ENCODE assay signal across 8 mouse cellular contexts in genomic region chr2:104121681-104122504, GRCm38 (mm10). TPM values are rescaled to one million over a fixed set of nuclear protein-coding genes. Genes with fewer than 3 reads are reported as not detected.
DNase-seq lines count a peak whose midpoint lies in the region; ATAC-seq and TF ChIP-seq lines count a peak whose summit lies in the region.

No protein-coding gene starts in this region.

- intact Hi-C loops in left cerebral cortex, postnatal 25 days (cut with DNase I): loop anchor here (10.0 kb wide), 1 partner anchor 87 kb away; no protein-coding TSS in a partner anchor

- no peak for TF ChIP-seq CTCF in lung, embryonic 14.5 days (IDR thresholded peaks at IDR 0.05; ENCODE audit: low read depth)

- no peaks in the 10 kb centered on the region for H3K36me3 ChIP-seq in lung, embryonic 14.5 days (ENCODE audit: insufficient read depth)
- H3K36me3 ChIP-seq in forebrain, embryonic 12.5 days (replicated peaks): no peaks in the 10 kb centered on the region
- no peaks in the 10 kb centered on the region for H3K36me3 ChIP-seq in kidney, embryonic 14.5 days (ENCODE audit: control insufficient read depth, insufficient read depth, low read length)
- H3K36me3 ChIP-seq in midbrain, embryonic 16.5 days (ENCODE audit: control insufficient read depth, insufficient read depth, low read length): no peaks in the 10 kb centered on the region

- no peaks in the 10 kb centered on the region for H3K9me3 ChIP-seq in lung, embryonic 14.5 days (ENCODE audit: low read depth, low read length)
- H3K9me3 ChIP-seq in forebrain, embryonic 12.5 days: no peaks in the 10 kb centered on the region
- H3K9me3 ChIP-seq in kidney, embryonic 14.5 days (ENCODE audit: control insufficient read depth, low read length): no peaks in the 10 kb centered on the region
- H3K9me3 ChIP-seq in midbrain, embryonic 16.5 days (replicated peaks; ENCODE audit: control insufficient read depth, low read length, poor library complexity, severe bottlenecking): no peaks in the 10 kb centered on the region

- DNase-seq in lung, embryonic 14.5 days: no peak
- DNase-seq in lung, postnatal 36 days: no peak
- DNase-seq in layer of hippocampus, adult 9-10 months (ENCODE audit: low spot score): no peak
- no peak for DNase-seq in thymus, postnatal 36 days
- no peak for DNase-seq in left cerebral cortex, postnatal 25 days (ENCODE audit: low spot score in 2 of 2)

- no peak for ATAC-seq in lung, embryonic 14.5 days (ENCODE audit: insufficient read depth)
- no peak for ATAC-seq in forebrain, embryonic 12.5 days (ENCODE audit: low FRiP score)
- no peak for ATAC-seq in kidney, embryonic 14.5 days (ENCODE audit: low FRiP score, low TSS enrichment)
- no peak for ATAC-seq in midbrain, embryonic 16.5 days

- H3K9ac ChIP-seq in lung, embryonic 14.5 days: no peak overlapping the region
- 0 out of 2 replicates have a peak overlapping the region, but pooled peaks have one; percentile 61 for H3K9ac ChIP-seq in forebrain, embryonic 12.5 days
- no peak overlapping the region for H3K9ac ChIP-seq in kidney, embryonic 14.5 days (ENCODE audit: low read depth, low read length)
- peak overlapping the region; percentile 76; the same call in 1 of the 2 replicates for H3K9ac ChIP-seq in midbrain, embryonic 16.5 days (ENCODE audit: low read depth, low read length)

- 70% methylated on average over 8 of the region's 8 CpGs for WGBS in lung, embryonic 14.5 days
- WGBS in forebrain, embryonic 12.5 days: 83% methylated on average over 8 of the region's 8 CpGs
- WGBS in kidney, embryonic 14.5 days: 79% methylated on average over 8 of the region's 8 CpGs
- WGBS in midbrain, embryonic 16.5 days: 84% methylated on average over 8 of the region's 8 CpGs

- peak overlapping the region; percentile 54 for H3K4me3 ChIP-seq in lung, embryonic 14.5 days (ENCODE audit: low read depth, low read length)
- H3K4me3 ChIP-seq in forebrain, embryonic 12.5 days (replicated peaks): peak overlapping the region; percentile 58
- H3K4me3 ChIP-seq in kidney, embryonic 14.5 days (ENCODE audit: low read length): peak overlapping the region; percentile 75
- peak overlapping the region; percentile 71 for H3K4me3 ChIP-seq in midbrain, embryonic 16.5 days (ENCODE audit: low read depth, low read length)

- H3K27ac ChIP-seq in lung, embryonic 14.5 days (ENCODE audit: low read depth): peak overlapping the region; percentile 62
- no peak overlapping the region for H3K27ac ChIP-seq in forebrain, embryonic 12.5 days
- no peak overlapping the region for H3K27ac ChIP-seq in kidney, embryonic 14.5 days (ENCODE audit: low read depth, low read length)
- H3K27ac ChIP-seq in midbrain, embryonic 16.5 days (ENCODE audit: low read length): peak overlapping the region; percentile 62

- peak overlapping the region; percentile 91 for H3K4me2 ChIP-seq in lung, embryonic 14.5 days
- H3K4me2 ChIP-seq in forebrain, embryonic 12.5 days: peak overlapping the region; percentile 71
- peak overlapping the region; percentile 95 for H3K4me2 ChIP-seq in kidney, embryonic 14.5 days (replicated peaks; ENCODE audit: low read depth, low read length)
- H3K4me2 ChIP-seq in midbrain, embryonic 16.5 days (ENCODE audit: low read length): peak overlapping the region; percentile 79

- H3K4me1 ChIP-seq in lung, embryonic 14.5 days (ENCODE audit: insufficient read depth): 0 out of 2 replicates have a peak, but pooled peaks cover 3% of the 10 kb centered on the region
- peaks cover 5% of the 10 kb centered on the region; the same call in 1 of the 2 replicates for H3K4me1 ChIP-seq in forebrain, embryonic 12.5 days
- peaks cover 5% of the 10 kb centered on the region; the same call in 1 of the 2 replicates for H3K4me1 ChIP-seq in kidney, embryonic 14.5 days (ENCODE audit: control insufficient read depth, insufficient read depth, low read length)
- H3K4me1 ChIP-seq in midbrain, embryonic 16.5 days (ENCODE audit: control insufficient read depth, insufficient read depth, low read length): peaks cover 4% of the 10 kb centered on the region; the same call in 1 of the 2 replicates

- H3K27me3 ChIP-seq in lung, embryonic 14.5 days (ENCODE audit: insufficient read depth, low read length): 0 out of 2 replicates have a peak, but pooled peaks cover 3% of the 10 kb centered on the region
- peaks cover 39% of the 10 kb centered on the region for H3K27me3 ChIP-seq in forebrain, embryonic 12.5 days
- H3K27me3 ChIP-seq in kidney, embryonic 14.5 days (ENCODE audit: control insufficient read depth, insufficient read depth, low read length): no peaks in the 10 kb centered on the region
- H3K27me3 ChIP-seq in midbrain, embryonic 16.5 days (ENCODE audit: control insufficient read depth, insufficient read depth, low read depth, low read length): peaks cover 7% of the 10 kb centered on the region; the same call in 1 of the 2 replicates

RNA-seq across cellular contexts. Expression of gene A930018P22Rik, which starts 0.7 kb away (rescaled TPM):
- not detected in 2 replicates for polyA plus RNA-seq in lung, embryonic 14.5 days (2014; fragmentation: Nextera tagmentation; extraction: Ambion mirVana)
- polyA plus RNA-seq in forebrain, embryonic 12.5 days (2016; fragmentation: Nextera tagmentation; extraction: Ambion mirVana): not detected in 2 replicates
- 0.27 TPM in 1 of 2 replicates, not detected in the other for polyA plus RNA-seq in kidney, embryonic 14.5 days (2014; fragmentation: Nextera tagmentation; extraction: Ambion mirVana)
- not detected in 2 replicates for polyA plus RNA-seq in midbrain, embryonic 16.5 days (2015; fragmentation: Nextera tagmentation; extraction: Ambion mirVana)
- not detected for total RNA-seq in left cerebral cortex, postnatal 25 days (2021)

RNA-seq across cellular contexts. Expression of gene Cd59a, which starts 26.3 kb away (rescaled TPM):
- polyA plus RNA-seq in lung, embryonic 14.5 days (2014; fragmentation: Nextera tagmentation; extraction: Ambion mirVana): 17.8 and 18.4 TPM in 2 replicates
- polyA plus RNA-seq in forebrain, embryonic 12.5 days (2016; fragmentation: Nextera tagmentation; extraction: Ambion mirVana): 14.3 and 16.6 TPM in 2 replicates
- 38.2 and 40.7 TPM in 2 replicates for polyA plus RNA-seq in kidney, embryonic 14.5 days (2014; fragmentation: Nextera tagmentation; extraction: Ambion mirVana)
- polyA plus RNA-seq in midbrain, embryonic 16.5 days (2015; fragmentation: Nextera tagmentation; extraction: Ambion mirVana): 11.2 and 11.3 TPM in 2 replicates
- 1 to 10 TPM; 3.6 to 4.3 TPM for total RNA-seq in left cerebral cortex, postnatal 25 days (2021)

RNA-seq across cellular contexts. Expression of gene Cd59b, which starts 52.2 kb away (rescaled TPM):
- 2.8 and 4.5 TPM in 2 replicates for polyA plus RNA-seq in lung, embryonic 14.5 days (2014; fragmentation: Nextera tagmentation; extraction: Ambion mirVana)
- polyA plus RNA-seq in forebrain, embryonic 12.5 days (2016; fragmentation: Nextera tagmentation; extraction: Ambion mirVana): 1.8 and 2.6 TPM in 2 replicates
- polyA plus RNA-seq in kidney, embryonic 14.5 days (2014; fragmentation: Nextera tagmentation; extraction: Ambion mirVana): 5.6 and 9.3 TPM in 2 replicates
- 1.4 and 2.8 TPM in 2 replicates for polyA plus RNA-seq in midbrain, embryonic 16.5 days (2015; fragmentation: Nextera tagmentation; extraction: Ambion mirVana)
- under 1 TPM in 1 of 2 experiments, not detected in 1; 0.78 TPM for total RNA-seq in left cerebral cortex, postnatal 25 days (2021)

RNA-seq across cellular contexts. Expression of gene Gm10799, which starts 53.5 kb away (rescaled TPM):
- polyA plus RNA-seq in lung, embryonic 14.5 days (2014; fragmentation: Nextera tagmentation; extraction: Ambion mirVana): not detected in 2 replicates
- polyA plus RNA-seq in forebrain, embryonic 12.5 days (2016; fragmentation: Nextera tagmentation; extraction: Ambion mirVana): not detected in 2 replicates
- polyA plus RNA-seq in kidney, embryonic 14.5 days (2014; fragmentation: Nextera tagmentation; extraction: Ambion mirVana): not detected in 2 replicates
- polyA plus RNA-seq in midbrain, embryonic 16.5 days (2015; fragmentation: Nextera tagmentation; extraction: Ambion mirVana): not detected in 2 replicates
- not detected for total RNA-seq in left cerebral cortex, postnatal 25 days (2021)

RNA-seq across cellular contexts. Expression of gene Gm10912, which starts 56.3 kb away (rescaled TPM):
- polyA plus RNA-seq in lung, embryonic 14.5 days (2014; fragmentation: Nextera tagmentation; extraction: Ambion mirVana): not detected in 2 replicates
- polyA plus RNA-seq in forebrain, embryonic 12.5 days (2016; fragmentation: Nextera tagmentation; extraction: Ambion mirVana): not detected in 2 replicates
- polyA plus RNA-seq in kidney, embryonic 14.5 days (2014; fragmentation: Nextera tagmentation; extraction: Ambion mirVana): not detected in 2 replicates
- not detected in 2 replicates for polyA plus RNA-seq in midbrain, embryonic 16.5 days (2015; fragmentation: Nextera tagmentation; extraction: Ambion mirVana)
- under 1 TPM in 1 of 2 experiments, not detected in 1; 0.34 TPM for total RNA-seq in left cerebral cortex, postnatal 25 days (2021)

Comparison
In these comparisons a context has a peak if more than half of its experiments do, and no peak if none do; other contexts are left out.
1. H3K27ac ChIP-seq: peak in lung, embryonic 14.5 days (single experiment) and midbrain, embryonic 16.5 days (single experiment); none in forebrain, embryonic 12.5 days (single experiment) and kidney, embryonic 14.5 days (single experiment).
2. H3K9ac ChIP-seq: peak in forebrain, embryonic 12.5 days (single experiment) and midbrain, embryonic 16.5 days (single experiment); none in lung, embryonic 14.5 days (single experiment) and kidney, embryonic 14.5 days (single experiment).
3. Peak in every context shown above with its lines, with median percentiles within 50 percentile points of each other: H3K4me2 ChIP-seq and H3K4me3 ChIP-seq.